Mouse (Mus musculus) granulocyte monocyte progenitor cell, adult 5-6 weeks (primary cell): Measurements from ENCODE around the gene Galk1. TPM values are rescaled to one million over a fixed set of nuclear protein-coding genes. Genes with fewer than 3 reads are reported as not detected.

Experiments used
- ATAC-seq: replicated peaks from 2 replicates; pipeline ENCODE4 v1.8.0; 2016; ENCODE audit warnings: mild to moderate bottlenecking, moderate TSS enrichment, inconsistent platforms; ENCODE audit not compliant: poor library complexity, severe bottlenecking
- total RNA-seq, 2 experiments: library from RNA; stranded (forward) in 1 of 2; stranded (reverse) in 1 of 2; fragments of 200-712, 200-1000 nt in 1 of 2; fragments of >200 nt in 1 of 2; fragmentation: Nextera tagmentation in 1 of 2; gene quantifications; 2 replicates each; pipeline ENCODE4 v1.2.3; 2014 to 2017

Galk1 gene
- total RNA-seq, 2 experiments from 2014 or later: 36.7 to 52.3 TPM

- no peak for ATAC-seq
Observed at GRCm38 (mm10) chr11:116014821-116015220, 2.3 kb upstream of the Galk1 start.

GRCm38 (mm10) chr11:116011529-116012261 lies 824 bp downstream of the Galk1 start:
- no peak for ATAC-seq

GRCm38 (mm10) chr11:116010948-116011347 lies 1.6 kb downstream of the Galk1 start:
- ATAC-seq: no peak

GRCm38 (mm10) chr11:116010146-116010545 lies 2.4 kb downstream of the Galk1 start:
- no peak for ATAC-seq

- ATAC-seq: no peak
Observed at GRCm38 (mm10) chr11:116009661-116010060, 2.9 kb downstream of the Galk1 start.

GRCm38 (mm10) chr11:116008832-116009375 lies 3.6 kb downstream of the Galk1 start:
- ATAC-seq: no peak

- ATAC-seq: no peak
Observed at GRCm38 (mm10) chr11:116008411-116008810, 4.1 kb downstream of the Galk1 start.

- no peak for ATAC-seq
Observed at GRCm38 (mm10) chr11:116007095-116007850, 5.2 kb downstream of the Galk1 start.

- ATAC-seq: no peak
Observed at GRCm38 (mm10) chr11:116005701-116006419, 6.7 kb downstream of the Galk1 start.

- peak; percentile 85 for ATAC-seq
Observed at GRCm38 (mm10) chr11:116004840-116005700, 7.4 kb downstream of the Galk1 start.

GRCm38 (mm10) chr11:116004186-116004823 lies 8.2 kb downstream of the Galk1 start:
- ATAC-seq: no peak

GRCm38 (mm10) chr11:116002894-116003293 lies 9.6 kb downstream of the Galk1 start:
- no peak for ATAC-seq

- ATAC-seq: no peak
Observed at GRCm38 (mm10) chr11:116001725-116002124, 10.8 kb downstream of the Galk1 start.

GRCm38 (mm10) chr11:116000607-116001006 lies 11.9 kb downstream of the Galk1 start:
- no peak for ATAC-seq

- ATAC-seq: peak; percentile 52
Observed at GRCm38 (mm10) chr11:115999538-116000143, 12.9 kb downstream of the Galk1 start.

- no peak for ATAC-seq
Observed at GRCm38 (mm10) chr11:115999027-115999426, 13.5 kb downstream of the Galk1 start.

- ATAC-seq: no peak
Observed at GRCm38 (mm10) chr11:115997662-115998061, 14.9 kb downstream of the Galk1 start.

GRCm38 (mm10) chr11:115997047-115997446 lies 15.5 kb downstream of the Galk1 start:
- no peak for ATAC-seq

GRCm38 (mm10) chr11:115995256-115995655 lies 17.3 kb downstream of the Galk1 start:
- ATAC-seq: no peak
